Mouse (Mus musculus) c-Kit-positive CD71-positive TER-119-negative erythroid progenitor cells, embryonic 14.5 days (primary cell): ENCODE results near the gene Ugt1a5.

Experiments used
- DNase-seq: peaks from one replicate; pipeline ENCODE4 v3.0.0-alpha.2; 2013; ENCODE audit warnings: low read depth

Gene Ugt1a5

GRCm38 (mm10) chr1:88261706-88262105, 95.9 kb downstream of the Ugt1a5 start:
- no peak for DNase-seq

- no peak for DNase-seq
Measured at GRCm38 (mm10) chr1:88262255-88262654, 96.4 kb downstream of the Ugt1a5 start.

GRCm38 (mm10) chr1:88262961-88263360, 97.1 kb downstream of the Ugt1a5 start:
- no peak for DNase-seq

GRCm38 (mm10) chr1:88263778-88264177, 98.0 kb downstream of the Ugt1a5 start:
- DNase-seq, result no peak

- DNase-seq, result no peak
Measured at GRCm38 (mm10) chr1:88264237-88264868, 98.5 kb downstream of the Ugt1a5 start.

GRCm38 (mm10) chr1:88264869-88265240, 99.0 kb downstream of the Ugt1a5 start:
- no peak for DNase-seq

GRCm38 (mm10) chr1:88266123-88266522, 100.3 kb downstream of the Ugt1a5 start:
- no peak for DNase-seq

- no peak for DNase-seq
Measured at GRCm38 (mm10) chr1:88267489-88267888, 101.7 kb downstream of the Ugt1a5 start.

GRCm38 (mm10) chr1:88268070-88268469, 102.3 kb downstream of the Ugt1a5 start:
- DNase-seq, result no peak
